Mouse (Mus musculus): ENCODE data around the gene Cracr2a.

DNA sequence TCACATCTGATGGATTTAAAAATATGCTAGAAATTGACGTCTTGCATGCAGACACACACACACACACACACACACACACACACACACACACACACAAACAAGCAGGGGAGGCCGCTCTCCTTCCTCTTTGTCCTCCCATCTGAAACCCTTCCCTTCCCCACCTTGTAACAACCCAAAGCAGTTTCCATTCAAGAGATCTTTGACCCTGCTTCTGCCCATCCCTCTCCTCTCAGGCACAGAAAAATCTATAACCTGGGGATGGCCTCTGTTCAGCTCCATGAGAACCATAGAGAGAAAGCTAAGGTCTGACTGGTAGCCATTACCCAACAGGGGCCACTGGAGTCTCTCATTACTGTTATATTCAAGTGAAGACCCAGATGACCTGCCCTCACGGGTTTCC lies 117.9 kb downstream of the Cracr2a start:
- no peak for TF ChIP-seq CTCF (IDR thresholded peaks at IDR 0.05; ENCODE audit: low read depth, low read length)
- TF ChIP-seq TAL1 (conservative IDR thresholded peaks at IDR 0.05; ENCODE audit: low read depth, low read length), result no peak
- no peak for TF ChIP-seq POLR2AphosphoS5 (IDR thresholded peaks at IDR 0.05; ENCODE audit: insufficient replicate concordance, low read depth, low read length)
- TF ChIP-seq GATA2 (IDR thresholded peaks at IDR 0.05; ENCODE audit: borderline replicate concordance, low read depth, low read length), result no peak
- no peak for TF ChIP-seq GATA1 (IDR thresholded peaks at IDR 0.05; ENCODE audit: borderline replicate concordance, low read length)

Data from G1E (cell line).